Mouse (Mus musculus): ENCODE results near the gene Sec61a1. TPM values are rescaled to one million over a fixed set of nuclear protein-coding genes. Genes with fewer than 3 reads are reported as not detected.
A peak's percentile ranks its signal among the peaks of the same experiment; 100 is the strongest.

The Sec61a1 gene
- polyA plus RNA-seq, 1 experiment, result 146 TPM

- DNase-seq, result peak; percentile 19
- Histone ChIP-seq H3K4me3 (ENCODE audit: insufficient read depth, low read depth, low read length) (peak overlapping the region; percentile 73), H3K27me3 (replicated peaks; ENCODE audit: control insufficient read depth, insufficient read depth, low read length) (no peaks in the 10 kb centered on the region), H3K27ac (ENCODE audit: insufficient read depth, low read depth, low read length) (no peak overlapping the region; the same call in 1 of the 2 replicates), H3K36me3 (ENCODE audit: control insufficient read depth, insufficient read depth, low read length) (0 out of 2 replicates have a peak, but pooled peaks cover 2% of the 10 kb centered on the region), H3K4me1 (ENCODE audit: control insufficient read depth, insufficient read depth, low read length) (peaks cover 5% of the 10 kb centered on the region)
- no peak for TF ChIP-seq POLR2A (IDR thresholded peaks at IDR 0.05; ENCODE audit: low read depth, low read length)
- TF ChIP-seq CTCF (conservative IDR thresholded peaks at IDR 0.05; ENCODE audit: insufficient read depth, insufficient read length, low read depth, low read length), result no peak
- 4% methylated on average over 18 of the region's 18 CpGs for WGBS
Observed at GRCm38 (mm10) chr6:88517701-88518403, 853 bp downstream of the Sec61a1 start.

GRCm38 (mm10) chr6:88516667-88517066, 2.0 kb downstream of the Sec61a1 start:
- TF ChIP-seq POLR2A (IDR thresholded peaks at IDR 0.05; ENCODE audit: low read depth, low read length) (no peak), CTCF (conservative IDR thresholded peaks at IDR 0.05; ENCODE audit: insufficient read depth, insufficient read length, low read depth, low read length) (no peak)
- no peak for DNase-seq
- H3K27ac ChIP-seq (ENCODE audit: insufficient read depth, low read depth, low read length), result no peak overlapping the region
- no peaks in the 10 kb centered on the region for H3K27me3 ChIP-seq (replicated peaks; ENCODE audit: control insufficient read depth, insufficient read depth, low read length)
- H3K36me3 ChIP-seq (ENCODE audit: control insufficient read depth, insufficient read depth, low read length), result peaks cover 5% of the 10 kb centered on the region; the same call in 1 of the 2 replicates
- no peak overlapping the region for H3K4me3 ChIP-seq (ENCODE audit: insufficient read depth, low read depth, low read length)
- 57% methylated on average over 5 of the region's 5 CpGs for WGBS
- peaks cover 5% of the 10 kb centered on the region for H3K4me1 ChIP-seq (ENCODE audit: control insufficient read depth, insufficient read depth, low read length)

- DNase-seq, result no peak
- H3K4me3 ChIP-seq (ENCODE audit: insufficient read depth, low read depth, low read length), result no peak overlapping the region
- 77% methylated on average over 8 of the region's 8 CpGs for WGBS
- H3K27me3 ChIP-seq (replicated peaks; ENCODE audit: control insufficient read depth, insufficient read depth, low read length), result no peaks in the 10 kb centered on the region
- TF ChIP-seq CTCF (conservative IDR thresholded peaks at IDR 0.05; ENCODE audit: insufficient read depth, insufficient read length, low read depth, low read length) (no peak), POLR2A (IDR thresholded peaks at IDR 0.05; ENCODE audit: low read depth, low read length) (no peak)
- no peak overlapping the region for H3K27ac ChIP-seq (ENCODE audit: insufficient read depth, low read depth, low read length)
- peaks cover 5% of the 10 kb centered on the region for H3K4me1 ChIP-seq (ENCODE audit: control insufficient read depth, insufficient read depth, low read length)
- peaks cover 7% of the 10 kb centered on the region; the same call in 1 of the 2 replicates for H3K36me3 ChIP-seq (ENCODE audit: control insufficient read depth, insufficient read depth, low read length)
Observed at GRCm38 (mm10) chr6:88515971-88516370, 2.7 kb downstream of the Sec61a1 start.

- Histone ChIP-seq H3K4me1 (ENCODE audit: control insufficient read depth, insufficient read depth, low read length) (peaks cover 5% of the 10 kb centered on the region), H3K27me3 (replicated peaks; ENCODE audit: control insufficient read depth, insufficient read depth, low read length) (no peaks in the 10 kb centered on the region), H3K4me3 (ENCODE audit: insufficient read depth, low read depth, low read length) (no peak overlapping the region), H3K27ac (ENCODE audit: insufficient read depth, low read depth, low read length) (no peak overlapping the region), H3K36me3 (ENCODE audit: control insufficient read depth, insufficient read depth, low read length) (peaks cover 7% of the 10 kb centered on the region)
- TF ChIP-seq CTCF (conservative IDR thresholded peaks at IDR 0.05; ENCODE audit: insufficient read depth, insufficient read length, low read depth, low read length), result no peak
- no peak for TF ChIP-seq POLR2A (IDR thresholded peaks at IDR 0.05; ENCODE audit: low read depth, low read length)
- 88% methylated on average over 4 of the region's 4 CpGs for WGBS
- no peak for DNase-seq
Observed at GRCm38 (mm10) chr6:88514546-88514945, 4.2 kb downstream of the Sec61a1 start.

GRCm38 (mm10) chr6:88513984-88514383, 4.7 kb downstream of the Sec61a1 start:
- H3K4me3 ChIP-seq (ENCODE audit: insufficient read depth, low read depth, low read length), result no peak overlapping the region
- no peak overlapping the region for H3K27ac ChIP-seq (ENCODE audit: insufficient read depth, low read depth, low read length)
- no peaks in the 10 kb centered on the region for H3K27me3 ChIP-seq (replicated peaks; ENCODE audit: control insufficient read depth, insufficient read depth, low read length)
- H3K4me1 ChIP-seq (ENCODE audit: control insufficient read depth, insufficient read depth, low read length), result peaks cover 5% of the 10 kb centered on the region
- 87% methylated on average over 8 of the region's 8 CpGs for WGBS
- TF ChIP-seq POLR2A (IDR thresholded peaks at IDR 0.05; ENCODE audit: low read depth, low read length), result no peak
- TF ChIP-seq CTCF (conservative IDR thresholded peaks at IDR 0.05; ENCODE audit: insufficient read depth, insufficient read length, low read depth, low read length), result no peak
- H3K36me3 ChIP-seq (ENCODE audit: control insufficient read depth, insufficient read depth, low read length), result peaks cover 7% of the 10 kb centered on the region
- no peak for DNase-seq

GRCm38 (mm10) chr6:88503044-88503443, 15.7 kb downstream of the Sec61a1 start:
- 89% methylated on average over 4 of the region's 4 CpGs for WGBS
- DNase-seq, result no peak
- no peaks in the 10 kb centered on the region for H3K4me1 ChIP-seq (ENCODE audit: control insufficient read depth, insufficient read depth, low read length)
- no peaks in the 10 kb centered on the region; the same call in 1 of the 2 replicates for H3K36me3 ChIP-seq (ENCODE audit: control insufficient read depth, insufficient read depth, low read length)
- no peak overlapping the region for H3K4me3 ChIP-seq (ENCODE audit: insufficient read depth, low read depth, low read length)
- no peak for TF ChIP-seq POLR2A (IDR thresholded peaks at IDR 0.05; ENCODE audit: low read depth, low read length)
- no peak; the same call in 1 of the 2 replicates for TF ChIP-seq CTCF (conservative IDR thresholded peaks at IDR 0.05; ENCODE audit: insufficient read depth, insufficient read length, low read depth, low read length)
- no peak overlapping the region for H3K27ac ChIP-seq (ENCODE audit: insufficient read depth, low read depth, low read length)
- H3K27me3 ChIP-seq (replicated peaks; ENCODE audit: control insufficient read depth, insufficient read depth, low read length), result no peaks in the 10 kb centered on the region
